15 mouse cellular contexts compared by ENCODE assay signal in genomic region chr4:154386810-154387209, GRCm38 (mm10). TPM values are rescaled to one million over a fixed set of nuclear protein-coding genes. Genes with fewer than 3 reads are reported as not detected.
A peak's percentile ranks its signal among the peaks of the same experiment; 100 is the strongest.
DNase-seq lines count a peak whose midpoint lies in the region; ATAC-seq lines count a peak whose summit lies in the region.
"Had no signal": no experiment of that assay in that cellular context is flagged by ENCODE, and none has a peak within 500 bp of the region (broad histone marks: within the 10 kb centered on the region; RNA-seq: fewer than 3 reads in every experiment).

No protein-coding gene starts in this region.

- no peaks in the 10 kb centered on the region for H3K36me3 ChIP-seq in heart, embryonic 12.5 days
- H3K36me3 ChIP-seq in heart, embryonic 11.5 days (ENCODE audit: control insufficient read depth, insufficient read depth, low read length), result no peaks in the 10 kb centered on the region
- H3K36me3 ChIP-seq in kidney, embryonic 16.5 days (ENCODE audit: insufficient read depth, low read length), result no peaks in the 10 kb centered on the region
- no peaks in the 10 kb centered on the region for H3K36me3 ChIP-seq in embryonic facial prominence, embryonic 10.5 days (replicated peaks)
- H3K36me3 ChIP-seq in embryonic facial prominence, embryonic 14.5 days (ENCODE audit: control insufficient read depth, insufficient read depth, low read length), result no peaks in the 10 kb centered on the region
- H3K36me3 ChIP-seq: liver, embryonic 15.5 days; neural tube, embryonic 13.5 days had no signal

- H3K4me3 ChIP-seq in heart, embryonic 12.5 days, result no peak overlapping the region
- no peak overlapping the region for H3K4me3 ChIP-seq in heart, embryonic 11.5 days (ENCODE audit: low read depth, low read length)
- no peak overlapping the region for H3K4me3 ChIP-seq in kidney, embryonic 16.5 days (ENCODE audit: low read length)
- 0 out of 2 replicates have a peak overlapping the region, but pooled peaks have one; percentile 11 for H3K4me3 ChIP-seq in embryonic facial prominence, embryonic 10.5 days
- H3K4me3 ChIP-seq in embryonic facial prominence, embryonic 14.5 days (ENCODE audit: low read depth, low read length), result no peak overlapping the region
- H3K4me3 ChIP-seq: liver, embryonic 15.5 days; neural tube, embryonic 13.5 days had no signal

- no peak overlapping the region for H3K9ac ChIP-seq in heart, embryonic 12.5 days
- H3K9ac ChIP-seq in heart, embryonic 11.5 days (ENCODE audit: low read depth, low read length), result no peak overlapping the region
- H3K9ac ChIP-seq in kidney, embryonic 16.5 days (replicated peaks; ENCODE audit: low read length), result no peak overlapping the region
- no peak overlapping the region for H3K9ac ChIP-seq in embryonic facial prominence, embryonic 14.5 days (ENCODE audit: low read depth, low read length)
- H3K9ac ChIP-seq: liver, embryonic 15.5 days; neural tube, embryonic 13.5 days had no signal

- H3K27ac ChIP-seq in heart, embryonic 12.5 days (ENCODE audit: poor library complexity, severe bottlenecking), result no peak overlapping the region
- H3K27ac ChIP-seq in heart, embryonic 11.5 days (ENCODE audit: low read depth, low read length), result no peak overlapping the region; the same call in 1 of the 2 replicates
- H3K27ac ChIP-seq in kidney, embryonic 16.5 days (ENCODE audit: low read length), result no peak overlapping the region
- peak overlapping the region; percentile 83 for H3K27ac ChIP-seq in embryonic facial prominence, embryonic 10.5 days (replicated peaks)
- 0 out of 2 replicates have a peak overlapping the region, but pooled peaks have one; percentile 8 for H3K27ac ChIP-seq in embryonic facial prominence, embryonic 14.5 days (replicated peaks; ENCODE audit: low read depth, low read length)
- H3K27ac ChIP-seq: liver, embryonic 15.5 days; neural tube, embryonic 13.5 days; stomach, postnatal 0 days had no signal

- H3K9me3 ChIP-seq in heart, embryonic 12.5 days (replicated peaks), result no peaks in the 10 kb centered on the region
- H3K9me3 ChIP-seq in heart, embryonic 11.5 days (replicated peaks; ENCODE audit: control insufficient read depth, low read length), result no peaks in the 10 kb centered on the region
- no peaks in the 10 kb centered on the region for H3K9me3 ChIP-seq in kidney, embryonic 16.5 days (ENCODE audit: low read length)
- no peaks in the 10 kb centered on the region for H3K9me3 ChIP-seq in embryonic facial prominence, embryonic 10.5 days
- H3K9me3 ChIP-seq in embryonic facial prominence, embryonic 14.5 days (ENCODE audit: control insufficient read depth, low read length), result no peaks in the 10 kb centered on the region
- H3K9me3 ChIP-seq: liver, embryonic 15.5 days; neural tube, embryonic 13.5 days had no signal

- WGBS in heart, embryonic 12.5 days, result 42% methylated on average over 8 of the region's 8 CpGs
- WGBS in heart, embryonic 11.5 days (ENCODE audit: insufficient replicate concordance), result 31% methylated on average over 8 of the region's 8 CpGs
- WGBS in kidney, embryonic 16.5 days, result 28% methylated on average over 8 of the region's 8 CpGs
- 29% methylated on average over 8 of the region's 8 CpGs for WGBS in embryonic facial prominence, embryonic 10.5 days
- 18% methylated on average over 8 of the region's 8 CpGs for WGBS in embryonic facial prominence, embryonic 14.5 days

- DNase-seq in kidney, postnatal 14 days, result no peak
- DNase-seq in embryonic facial prominence, embryonic 10.5 days (ENCODE audit: low spot score), result peak; percentile 67
- DNase-seq in embryonic facial prominence, embryonic 14.5 days (ENCODE audit: low spot score), result peak; percentile 57
- no peak for DNase-seq in spleen, adult 18-20 months
- DNase-seq: cerebellum, adult 11-12 months; gastrocnemius, postnatal 36 days; kidney, adult 9 months; lung, postnatal 36 days; thymus, postnatal 36 days had no signal

- H3K4me1 ChIP-seq in heart, embryonic 12.5 days (replicated peaks), result peaks cover 57% of the 10 kb centered on the region
- peaks cover 27% of the 10 kb centered on the region for H3K4me1 ChIP-seq in heart, embryonic 11.5 days (ENCODE audit: control insufficient read depth, insufficient read depth, low read length)
- H3K4me1 ChIP-seq in kidney, embryonic 16.5 days (ENCODE audit: insufficient read depth, low read length), result peaks cover 32% of the 10 kb centered on the region
- peaks cover 78% of the 10 kb centered on the region for H3K4me1 ChIP-seq in embryonic facial prominence, embryonic 10.5 days
- H3K4me1 ChIP-seq in embryonic facial prominence, embryonic 14.5 days (ENCODE audit: control insufficient read depth, insufficient read depth, low read length), result peaks cover 49% of the 10 kb centered on the region
- H3K4me1 ChIP-seq: liver, embryonic 15.5 days had no signal

- peaks cover 54% of the 10 kb centered on the region for H3K27me3 ChIP-seq in heart, embryonic 12.5 days (replicated peaks)
- peaks cover 45% of the 10 kb centered on the region for H3K27me3 ChIP-seq in heart, embryonic 11.5 days (ENCODE audit: control insufficient read depth, insufficient read depth, low read length)
- H3K27me3 ChIP-seq in kidney, embryonic 16.5 days (ENCODE audit: insufficient read depth, low read length), result peaks cover 14% of the 10 kb centered on the region; the same call in 1 of the 2 replicates
- peaks cover 10% of the 10 kb centered on the region for H3K27me3 ChIP-seq in embryonic facial prominence, embryonic 10.5 days (replicated peaks; ENCODE audit: low read depth, poor library complexity, severe bottlenecking)
- H3K27me3 ChIP-seq in embryonic facial prominence, embryonic 14.5 days (replicated peaks; ENCODE audit: control insufficient read depth, insufficient read depth, low read length), result no peaks in the 10 kb centered on the region
- H3K27me3 ChIP-seq: liver, embryonic 15.5 days had no signal

- ATAC-seq in heart, embryonic 12.5 days (ENCODE audit: insufficient number of reproducible peaks, low FRiP score), result 0 out of 2 replicates have a peak, but pooled peaks have one; percentile 26
- ATAC-seq in heart, embryonic 11.5 days (replicated peaks; ENCODE audit: insufficient number of reproducible peaks, low FRiP score, low TSS enrichment), result no peak
- peak; percentile 27 for ATAC-seq in kidney, embryonic 16.5 days (ENCODE audit: low FRiP score, low TSS enrichment)
- ATAC-seq in embryonic facial prominence, embryonic 14.5 days (ENCODE audit: low read depth), result peak; percentile 23; the same call in 1 of the 2 replicates

- no peak overlapping the region for H3K4me2 ChIP-seq in heart, embryonic 12.5 days
- no peak overlapping the region for H3K4me2 ChIP-seq in heart, embryonic 11.5 days
- H3K4me2 ChIP-seq in kidney, embryonic 16.5 days (replicated peaks; ENCODE audit: low read depth, low read length), result no peak overlapping the region
- no peak overlapping the region for H3K4me2 ChIP-seq in embryonic facial prominence, embryonic 14.5 days (ENCODE audit: low read depth, low read length)
- H3K4me2 ChIP-seq: liver, embryonic 15.5 days; neural tube, embryonic 13.5 days had no signal

RNA-seq across cellular contexts. Expression of gene B230104I21Rik, which starts 50.9 kb away (rescaled TPM):
- polyA plus RNA-seq in heart, embryonic 12.5 days (2016; fragmentation: Nextera tagmentation; extraction: Ambion mirVana), result not detected in 2 replicates
- polyA plus RNA-seq in heart, embryonic 11.5 days (2014; fragmentation: Nextera tagmentation; extraction: Ambion mirVana), result 0.24 TPM in 1 of 2 replicates, not detected in the other
- polyA plus RNA-seq in kidney, embryonic 16.5 days (2015; fragmentation: Nextera tagmentation; extraction: Ambion mirVana), result 0.37 TPM in 1 of 2 replicates, not detected in the other
- not detected in 2 replicates for polyA plus RNA-seq in embryonic facial prominence, embryonic 10.5 days (2016; fragmentation: Nextera tagmentation; extraction: Ambion mirVana)
- 0.33 TPM in 1 of 2 replicates, not detected in the other for polyA plus RNA-seq in embryonic facial prominence, embryonic 14.5 days (2014; fragmentation: Nextera tagmentation; extraction: Ambion mirVana)
- polyA plus RNA-seq: liver, embryonic 15.5 days; neural tube, embryonic 13.5 days; stomach, postnatal 0 days had no signal

Comparison
In these comparisons a context has a peak if more than half of its experiments do, and no peak if none do; other contexts are left out.
1. H3K27ac ChIP-seq: peak in embryonic facial prominence, embryonic 10.5 days (single experiment) and embryonic facial prominence, embryonic 14.5 days (single experiment); none in heart, embryonic 12.5 days (single experiment), heart, embryonic 11.5 days (single experiment) and kidney, embryonic 16.5 days (single experiment).
2. DNase-seq: peak in embryonic facial prominence, embryonic 10.5 days (single experiment) and embryonic facial prominence, embryonic 14.5 days (single experiment); none in kidney, postnatal 14 days (single experiment) and spleen, adult 18-20 months (0 of 2).